Mouse (Mus musculus) liver, postnatal 0 days (tissue): ENCODE measurements around the gene Trim15.

ENCODE experiments used
- CTCF ChIP-seq: sonication (generic); IDR thresholded peaks from 2 replicates; pipeline ENCODE4 v1.5.1; 2016; ENCODE audit warnings: antibody characterized with exemption, low read depth
- EP300 ChIP-seq: IDR thresholded peaks from 2 replicates; pipeline ENCODE4 v1.6.1; 2016; ENCODE audit warnings: antibody characterized with exemption, low read depth, mild to moderate bottlenecking

DNA sequence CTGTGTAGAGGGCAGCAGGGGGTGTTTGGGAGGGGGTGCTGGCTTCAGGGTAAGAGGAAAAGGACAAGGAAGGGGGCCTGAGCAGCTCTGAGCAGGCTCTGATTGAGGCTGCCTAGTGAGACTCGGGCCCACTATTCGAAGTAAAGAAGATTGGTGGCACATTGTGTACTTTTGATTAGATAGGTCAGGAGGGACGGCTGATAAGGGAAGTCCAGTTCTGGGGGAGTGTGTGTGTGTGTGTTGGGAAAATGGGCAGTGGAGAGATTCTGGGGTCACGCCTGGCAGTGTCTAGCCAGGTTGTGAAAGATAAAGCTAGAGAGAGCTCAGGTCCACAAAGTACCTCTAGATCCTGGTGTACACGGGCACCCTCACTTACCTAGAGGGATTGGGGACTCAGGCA lies 15.4 kb downstream of the Trim15 start:
- TF ChIP-seq CTCF (no peak), EP300 (no peak)
